Mouse (Mus musculus): ENCODE results near the gene Klf7. TPM values are rescaled to one million over a fixed set of nuclear protein-coding genes. Genes with fewer than 3 reads are reported as not detected.

Klf7 gene
- polyA plus RNA-seq, 1 experiment from 2014 or later, result 117 TPM

DNA sequence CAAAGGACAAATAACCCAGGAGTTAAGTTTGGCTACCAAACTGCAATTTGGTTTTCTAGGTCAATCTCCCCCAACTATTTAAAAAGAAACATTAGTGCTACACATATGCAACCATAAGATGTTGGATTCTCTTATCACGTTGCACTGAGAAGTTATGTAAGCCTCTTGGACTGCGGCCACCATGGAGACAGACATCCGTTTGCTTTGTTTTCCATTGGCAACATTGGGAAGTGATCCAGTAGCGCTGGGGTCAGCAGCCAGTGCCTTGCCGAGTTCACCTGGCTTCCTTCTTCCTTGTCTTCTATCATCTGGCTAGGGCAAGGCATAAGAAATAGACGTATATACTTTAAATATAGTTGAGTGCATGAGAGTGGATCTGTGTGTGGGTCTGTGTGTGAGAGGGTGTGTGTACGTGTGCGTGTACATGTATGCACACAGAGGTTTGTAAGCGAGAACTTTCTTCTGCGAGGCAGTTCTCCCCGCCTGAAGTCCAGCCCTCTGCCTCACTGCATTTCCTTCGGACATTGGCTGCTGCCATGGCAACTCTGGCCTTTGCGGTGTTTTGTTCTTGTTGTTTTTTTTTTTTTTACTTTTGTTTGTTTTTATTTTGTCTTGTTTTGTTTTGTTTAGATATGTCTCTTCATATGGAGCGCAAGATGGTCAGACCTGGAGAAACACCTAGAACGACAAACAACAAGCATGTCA lies 86.8 kb downstream of the Klf7 start:
- Histone ChIP-seq H3K4me2 (no peak overlapping the region), H3K4me3 (no peak overlapping the region), H3K9me3 (no peaks in the 10 kb centered on the region), H3K36me3 (replicated peaks) (peaks cover 7% of the 10 kb centered on the region; the same call in 1 of the 2 replicates), H3K4me1 (peaks cover 24% of the 10 kb centered on the region), H3K27me3 (replicated peaks) (no peaks in the 10 kb centered on the region), H3K27ac (no peak overlapping the region), H3K9ac (no peak overlapping the region)
- WGBS, result 65% methylated on average over 15 of the region's 15 CpGs
- no peak for ATAC-seq (replicated peaks)

DNA sequence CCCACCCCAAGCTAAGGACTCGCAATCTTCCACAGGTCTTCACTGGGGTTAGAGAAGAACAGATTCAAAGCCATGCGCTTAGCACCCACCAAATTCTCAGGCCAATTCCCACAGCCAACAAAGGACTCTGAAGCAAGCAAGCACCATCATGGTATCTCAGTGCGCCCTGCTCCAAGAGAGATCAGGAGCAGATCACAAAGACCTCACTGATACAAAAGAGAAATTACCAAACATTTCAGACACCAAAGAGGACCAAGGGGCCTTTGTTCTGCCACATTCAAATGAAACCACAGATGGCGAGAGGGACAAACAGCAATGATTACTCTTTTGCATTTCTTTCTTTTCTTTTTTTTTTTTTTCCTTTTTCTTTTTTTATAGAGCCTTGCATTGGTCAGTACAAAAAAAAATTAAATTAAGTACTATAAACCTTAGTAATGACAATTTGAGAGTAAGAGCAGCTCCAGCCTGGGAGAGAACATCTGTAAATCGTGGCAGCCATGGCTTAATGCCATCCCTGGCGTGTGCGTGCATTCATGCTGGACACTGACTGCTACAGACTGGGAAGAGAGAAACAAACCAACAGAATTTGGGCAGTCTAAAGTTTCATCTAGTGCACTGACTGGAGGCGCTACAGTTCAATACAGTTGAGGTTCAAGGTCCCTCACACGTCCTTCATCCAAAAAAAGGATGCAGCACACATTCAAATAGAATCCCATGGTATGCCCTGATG lies 89.4 kb downstream of the Klf7 start:
- Histone ChIP-seq H3K4me1 (peaks cover 18% of the 10 kb centered on the region), H3K9me3 (no peaks in the 10 kb centered on the region), H3K4me2 (no peak overlapping the region), H3K36me3 (replicated peaks) (peaks cover 7% of the 10 kb centered on the region; the same call in 1 of the 2 replicates), H3K27me3 (replicated peaks) (no peaks in the 10 kb centered on the region), H3K9ac (no peak overlapping the region), H3K4me3 (no peak overlapping the region), H3K27ac (no peak overlapping the region)
- no peak for ATAC-seq (replicated peaks)
- 86% methylated on average over 9 of the region's 9 CpGs for WGBS

DNA sequence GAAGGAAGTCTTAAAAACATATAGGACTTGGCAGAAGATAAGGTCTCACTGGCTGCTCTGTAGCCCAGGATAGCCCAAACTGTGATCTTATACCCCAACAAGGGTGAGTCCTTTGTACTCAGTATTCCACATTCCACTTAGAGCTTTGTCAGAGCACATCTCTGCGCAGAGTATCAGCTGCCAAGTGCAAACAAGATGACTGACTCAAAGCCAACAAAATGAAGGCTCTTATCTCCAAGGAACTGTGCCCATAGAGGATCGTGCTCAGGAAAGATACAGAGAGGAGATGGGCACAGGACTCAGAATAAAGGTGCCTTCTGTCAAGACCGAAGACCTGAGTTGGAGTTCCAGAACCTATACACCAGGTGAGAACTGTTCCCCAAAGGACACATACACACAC lies 100.1 kb downstream of the Klf7 start:
- Histone ChIP-seq H3K36me3 (replicated peaks) (no peaks in the 10 kb centered on the region), H3K4me2 (no peak overlapping the region), H3K9me3 (no peaks in the 10 kb centered on the region), H3K27ac (no peak overlapping the region), H3K27me3 (replicated peaks) (no peaks in the 10 kb centered on the region), H3K4me1 (peaks cover 23% of the 10 kb centered on the region), H3K9ac (no peak overlapping the region), H3K4me3 (no peak overlapping the region)
- whole genome bisulfite sequencing, result 93% methylated on average over 3 of the region's 3 CpGs
- no peak for ATAC-seq (replicated peaks)

DNA sequence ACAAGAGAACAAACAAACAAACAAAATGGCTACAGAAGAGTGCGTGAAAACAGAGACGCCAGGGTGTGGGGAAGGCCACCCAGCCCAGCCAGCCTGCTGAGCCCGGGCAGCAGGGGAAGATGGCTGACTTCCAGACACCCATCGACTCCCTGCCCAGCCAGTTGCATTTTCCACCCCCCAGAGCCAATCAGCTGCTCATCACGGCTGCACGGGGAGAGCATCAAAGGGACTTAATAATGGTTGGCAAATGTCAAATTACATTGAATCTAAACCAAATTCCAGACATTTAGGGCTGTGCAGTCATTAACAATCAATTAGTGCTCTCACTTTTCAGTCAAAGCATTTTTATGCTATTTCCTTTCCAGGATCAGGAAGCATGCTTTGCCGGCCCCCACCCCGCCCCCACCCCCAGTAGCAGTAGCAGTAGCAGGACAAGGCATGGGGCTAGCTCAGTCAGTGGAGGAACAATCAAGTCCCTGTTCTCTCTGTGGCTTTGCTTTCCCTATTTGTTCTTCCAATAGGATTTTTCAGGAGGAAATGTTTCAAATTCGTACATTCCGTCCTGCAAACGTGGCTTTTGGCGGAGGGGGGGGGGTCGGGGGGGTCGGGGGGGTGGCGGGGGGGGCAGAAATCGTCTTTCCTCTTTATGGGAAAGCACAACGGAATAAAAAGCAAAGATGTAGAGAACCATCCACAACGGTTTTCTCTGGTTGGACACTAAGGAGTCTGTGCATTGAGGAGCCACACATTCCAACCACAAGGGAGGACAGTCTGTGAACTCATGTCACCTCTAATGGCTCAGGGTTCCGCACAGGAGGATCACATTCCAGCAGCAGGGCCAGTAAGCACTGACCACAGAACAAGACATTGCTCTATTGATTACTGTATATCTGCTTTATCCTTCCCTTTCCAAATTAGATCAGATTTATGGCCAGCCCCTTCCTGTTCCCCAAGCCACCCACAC lies 101.1 kb downstream of the Klf7 start:
- H3K4me3 ChIP-seq, result no peak overlapping the region
- peaks cover 23% of the 10 kb centered on the region for H3K4me1 ChIP-seq
- ATAC-seq (replicated peaks), result peak; percentile 60
- WGBS, result 42% methylated on average over 19 of the region's 19 CpGs
- peak overlapping the region; percentile 17; the same call in 1 of the 2 replicates for H3K4me2 ChIP-seq
- no peak overlapping the region; the same call in 1 of the 2 replicates for H3K27ac ChIP-seq
- H3K9me3 ChIP-seq, result no peaks in the 10 kb centered on the region
- H3K9ac ChIP-seq, result no peak overlapping the region
- no peaks in the 10 kb centered on the region for H3K36me3 ChIP-seq (replicated peaks)
- no peaks in the 10 kb centered on the region for H3K27me3 ChIP-seq (replicated peaks)

DNA sequence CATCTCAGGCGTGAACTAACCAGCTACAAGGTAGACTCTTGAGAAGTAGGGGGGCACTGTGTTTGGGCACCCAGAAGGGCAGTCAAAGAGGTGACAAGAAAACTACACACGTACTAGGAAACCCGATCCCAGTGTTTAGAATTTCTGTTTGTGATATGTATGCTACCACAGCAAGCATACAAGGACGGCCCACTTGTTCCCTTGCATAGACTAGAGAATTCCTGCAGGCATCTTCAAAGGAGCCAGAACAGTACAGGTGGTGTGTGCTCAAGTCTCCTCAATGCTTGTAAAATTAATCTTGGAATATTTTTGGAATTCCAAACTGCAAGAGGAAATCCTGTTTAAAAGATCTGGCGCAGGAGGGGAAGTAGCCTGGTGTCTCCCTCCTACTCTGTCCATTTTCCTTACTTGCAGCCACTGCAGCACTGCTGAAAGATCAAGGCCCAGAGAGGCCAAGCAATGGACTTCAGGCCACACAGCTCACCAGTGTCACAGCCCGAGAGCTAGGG lies 102.9 kb downstream of the Klf7 start:
- Histone ChIP-seq H3K4me2 (no peak overlapping the region), H3K9me3 (no peaks in the 10 kb centered on the region), H3K4me3 (no peak overlapping the region), H3K27me3 (replicated peaks) (no peaks in the 10 kb centered on the region), H3K36me3 (replicated peaks) (no peaks in the 10 kb centered on the region), H3K4me1 (peaks cover 23% of the 10 kb centered on the region), H3K9ac (no peak overlapping the region), H3K27ac (no peak overlapping the region)
- no peak for ATAC-seq (replicated peaks)
- WGBS, result 77% methylated on average over 6 of the region's 6 CpGs

DNA sequence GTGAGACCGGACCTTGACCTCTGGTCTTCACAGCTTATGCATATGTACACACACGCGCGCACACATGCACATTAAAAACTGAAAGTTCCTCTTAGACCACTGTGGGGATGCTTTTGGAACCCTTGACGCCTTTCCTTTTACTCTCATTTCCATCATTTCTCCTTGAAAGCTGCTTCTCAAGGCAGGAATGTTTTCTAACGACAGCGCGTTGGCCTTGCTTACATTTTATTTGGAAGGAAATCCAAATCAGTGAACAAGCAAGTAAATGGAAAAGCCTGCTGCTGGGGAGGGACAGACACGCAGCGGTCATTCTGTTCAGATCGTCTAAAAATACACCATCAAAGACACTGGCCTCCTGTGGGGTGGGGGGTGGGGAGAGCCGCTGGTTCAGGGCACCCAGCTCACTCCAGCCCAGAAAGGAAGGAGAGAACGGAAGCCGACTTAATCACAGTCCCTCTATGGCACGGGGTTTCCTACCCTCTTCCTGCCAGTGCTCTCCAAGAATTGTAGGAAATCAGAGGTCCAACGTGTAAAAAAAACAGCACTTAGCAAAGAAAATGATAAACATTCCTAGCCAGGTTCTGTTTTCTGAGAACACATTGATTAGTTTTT lies 103.5 kb downstream of the Klf7 start:
- no peaks in the 10 kb centered on the region for H3K9me3 ChIP-seq
- no peak overlapping the region for H3K4me2 ChIP-seq
- no peak overlapping the region for H3K4me3 ChIP-seq
- no peaks in the 10 kb centered on the region for H3K36me3 ChIP-seq (replicated peaks)
- no peaks in the 10 kb centered on the region for H3K27me3 ChIP-seq (replicated peaks)
- no peak overlapping the region for H3K9ac ChIP-seq
- 51% methylated on average over 16 of the region's 16 CpGs for WGBS
- H3K27ac ChIP-seq, result peak overlapping the region; percentile 13; the same call in 1 of the 2 replicates
- ATAC-seq (replicated peaks), result no peak
- H3K4me1 ChIP-seq, result peaks cover 23% of the 10 kb centered on the region

DNA sequence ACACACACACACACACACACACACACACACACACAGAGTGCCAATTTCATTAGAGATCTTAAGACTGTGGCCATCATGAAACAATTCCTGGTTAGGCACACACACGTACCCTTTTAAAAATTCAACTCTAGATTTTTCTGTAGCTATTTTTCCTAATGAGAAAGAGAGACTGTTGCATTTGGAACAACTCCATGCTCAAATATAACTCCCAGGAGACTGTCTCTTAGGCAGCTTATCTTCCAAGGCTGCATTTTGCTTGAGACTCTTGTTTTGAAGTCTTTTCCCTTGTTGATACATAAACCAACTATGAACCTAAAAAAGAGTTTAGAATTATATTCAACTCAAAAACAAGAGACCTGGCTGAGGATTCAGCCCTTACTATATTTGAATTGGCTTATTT lies 108.0 kb downstream of the Klf7 start:
- Histone ChIP-seq H3K4me1 (peaks cover 10% of the 10 kb centered on the region), H3K9ac (no peak overlapping the region), H3K4me2 (no peak overlapping the region), H3K36me3 (replicated peaks) (no peaks in the 10 kb centered on the region), H3K4me3 (no peak overlapping the region), H3K27me3 (replicated peaks) (no peaks in the 10 kb centered on the region), H3K9me3 (no peaks in the 10 kb centered on the region), H3K27ac (no peak overlapping the region)
- ATAC-seq (replicated peaks), result no peak
- WGBS, result 84% methylated on average over 1 of the region's 1 CpGs

DNA sequence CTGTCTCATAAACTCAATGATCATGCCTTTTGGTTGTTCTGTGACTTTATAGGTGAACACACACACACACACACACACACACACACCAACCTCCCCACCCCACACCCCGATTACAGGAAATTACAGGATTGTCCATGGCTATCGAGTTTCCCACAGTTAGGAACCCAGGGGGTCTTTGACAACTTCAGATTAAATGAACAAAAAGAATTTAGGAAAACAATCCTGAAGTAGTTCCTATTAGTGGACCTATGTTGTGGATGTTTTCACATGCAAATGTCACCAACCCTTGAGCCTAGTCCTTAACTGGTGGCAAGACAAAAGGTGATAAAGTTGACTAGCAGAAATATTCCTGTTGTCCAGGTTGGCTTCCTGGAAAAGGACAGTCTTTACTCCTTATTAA lies 113.1 kb downstream of the Klf7 start:
- no peak overlapping the region for H3K4me2 ChIP-seq
- no peak overlapping the region for H3K4me3 ChIP-seq
- H3K36me3 ChIP-seq (replicated peaks), result no peaks in the 10 kb centered on the region
- no peaks in the 10 kb centered on the region for H3K9me3 ChIP-seq
- no peak overlapping the region for H3K27ac ChIP-seq
- 21% methylated on average over 2 of the region's 2 CpGs for WGBS
- no peaks in the 10 kb centered on the region for H3K27me3 ChIP-seq (replicated peaks)
- no peaks in the 10 kb centered on the region for H3K4me1 ChIP-seq
- H3K9ac ChIP-seq, result no peak overlapping the region
- ATAC-seq (replicated peaks), result no peak

DNA sequence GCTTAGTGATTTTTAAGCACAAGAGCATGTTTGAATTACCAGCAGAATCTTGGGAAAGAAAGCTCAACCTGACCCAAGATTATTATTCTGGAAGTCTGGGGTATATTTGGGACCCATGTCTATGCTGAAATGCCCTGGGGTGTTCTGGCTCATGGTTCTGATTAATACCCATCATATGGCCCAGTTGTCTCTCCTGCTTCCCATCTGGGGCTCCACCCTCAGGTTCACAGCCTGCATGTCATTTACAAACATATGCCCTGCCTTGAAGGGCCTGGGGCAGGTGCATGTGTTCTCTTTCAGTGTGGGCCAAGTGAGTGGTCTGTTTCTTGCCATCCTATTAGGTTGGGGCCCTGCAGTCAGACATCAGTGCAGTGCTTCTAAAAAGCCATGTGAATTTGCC lies 114.1 kb downstream of the Klf7 start:
- Histone ChIP-seq H3K4me3 (no peak overlapping the region), H3K9me3 (no peaks in the 10 kb centered on the region), H3K4me2 (no peak overlapping the region), H3K27ac (no peak overlapping the region), H3K36me3 (replicated peaks) (no peaks in the 10 kb centered on the region), H3K4me1 (no peaks in the 10 kb centered on the region), H3K27me3 (replicated peaks) (no peaks in the 10 kb centered on the region), H3K9ac (no peak overlapping the region)
- no peak for ATAC-seq (replicated peaks)

DNA sequence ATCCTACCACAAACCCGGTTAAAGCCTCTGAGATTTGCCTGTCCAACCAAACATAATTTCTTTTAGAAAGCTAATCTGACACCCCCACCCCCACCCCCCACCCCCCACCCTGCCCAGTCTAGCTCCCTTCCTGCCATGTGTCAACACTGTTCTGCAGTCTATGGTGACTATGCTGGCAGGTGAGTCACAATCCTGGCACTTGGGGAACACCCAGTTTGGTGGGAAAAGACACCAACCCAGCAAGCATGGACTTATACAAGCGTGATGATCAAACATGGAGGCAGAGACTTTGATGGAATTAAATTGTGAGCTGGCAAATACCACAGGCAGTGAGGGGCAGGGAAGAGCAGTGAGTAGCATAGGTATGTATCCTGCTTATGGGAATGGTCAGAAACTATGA lies 116.9 kb downstream of the Klf7 start:
- H3K9ac ChIP-seq, result no peak overlapping the region
- H3K9me3 ChIP-seq, result no peaks in the 10 kb centered on the region
- no peaks in the 10 kb centered on the region for H3K4me1 ChIP-seq
- 86% methylated on average over 2 of the region's 2 CpGs for WGBS
- H3K27ac ChIP-seq, result no peak overlapping the region
- no peak for ATAC-seq (replicated peaks)
- no peak overlapping the region for H3K4me2 ChIP-seq
- H3K36me3 ChIP-seq (replicated peaks), result no peaks in the 10 kb centered on the region
- H3K27me3 ChIP-seq (replicated peaks), result no peaks in the 10 kb centered on the region
- no peak overlapping the region for H3K4me3 ChIP-seq

DNA sequence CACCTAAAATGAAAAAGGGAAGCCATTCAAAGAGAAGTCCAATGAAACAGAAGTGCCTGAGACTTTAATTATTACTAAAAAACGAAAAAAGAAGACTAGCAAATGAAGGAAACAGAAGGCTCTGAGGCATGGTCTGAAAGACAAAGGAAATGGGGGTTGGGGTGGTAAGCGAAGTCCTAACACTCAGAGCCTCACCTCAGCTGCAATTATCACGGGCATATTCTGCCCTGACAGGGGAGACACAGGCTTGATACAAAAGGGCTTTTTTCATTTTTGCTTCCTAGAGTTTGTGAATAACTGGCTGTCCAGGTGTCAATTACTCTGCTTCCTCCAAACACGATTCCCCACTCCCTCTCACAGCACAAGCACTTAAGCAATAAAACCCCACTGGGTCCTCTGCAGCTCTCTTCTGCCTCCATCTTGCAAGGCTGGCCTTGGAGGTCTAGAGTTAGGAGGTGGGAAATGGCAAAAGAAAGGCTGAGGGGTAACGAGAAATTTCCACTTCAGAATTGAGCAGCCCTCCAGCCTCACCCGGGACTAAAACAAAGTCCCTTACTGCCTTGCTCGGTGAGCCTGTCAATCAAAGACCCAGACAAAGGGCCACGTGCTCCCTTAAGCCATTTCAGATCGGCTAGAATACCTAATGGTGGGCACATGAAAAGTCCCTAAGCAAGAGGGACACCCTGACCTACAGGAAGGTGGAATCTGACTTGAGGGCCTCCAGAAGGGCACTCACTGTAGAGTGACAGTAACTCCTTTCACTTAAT lies 118.4 kb downstream of the Klf7 start:
- Histone ChIP-seq H3K4me1 (no peaks in the 10 kb centered on the region), H3K4me2 (no peak overlapping the region), H3K9me3 (no peaks in the 10 kb centered on the region), H3K9ac (no peak overlapping the region), H3K27ac (peak overlapping the region; percentile 26; the same call in 1 of the 2 replicates), H3K4me3 (no peak overlapping the region), H3K36me3 (replicated peaks) (no peaks in the 10 kb centered on the region), H3K27me3 (replicated peaks) (no peaks in the 10 kb centered on the region)
- 21% methylated on average over 9 of the region's 9 CpGs for WGBS
- ATAC-seq (replicated peaks), result 0 out of 2 replicates have a peak, but pooled peaks have one; percentile 17

Measured in midbrain, embryonic 15.5 days (tissue).